Mouse (Mus musculus) cerebellum, adult 18-20 months (tissue): ENCODE measurements around the gene Shroom2.

Experiments used
- DNase-seq, 2 experiments: peaks; one replicate each; pipeline ENCODE4 v3.0.0; 2021

Shroom2 gene

DNA sequence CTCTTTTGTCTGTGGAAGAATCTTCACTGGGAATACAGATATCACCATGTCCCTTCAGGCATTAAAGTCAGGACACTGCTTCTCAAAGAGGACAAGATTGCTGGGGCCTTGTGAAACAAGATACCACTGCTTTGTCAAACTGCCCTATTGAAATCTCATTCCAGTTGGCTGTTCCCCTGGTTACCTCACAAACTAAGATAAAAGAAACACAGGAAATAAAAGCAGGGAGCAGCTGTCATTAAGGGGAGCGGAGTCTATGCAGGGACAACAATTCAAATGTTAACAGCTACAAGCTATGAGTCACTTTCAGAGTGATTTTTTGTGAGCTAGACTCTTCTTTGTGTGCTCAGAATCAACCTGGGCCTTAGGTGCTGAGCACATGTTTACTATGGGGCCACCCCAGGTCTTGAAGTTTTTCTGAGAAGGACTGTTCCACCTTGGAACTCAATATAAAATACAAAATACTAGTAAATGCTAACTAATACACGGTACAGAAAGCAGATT, 78.4 kb downstream of the Shroom2 start:
- DNase-seq: no peak

DNA sequence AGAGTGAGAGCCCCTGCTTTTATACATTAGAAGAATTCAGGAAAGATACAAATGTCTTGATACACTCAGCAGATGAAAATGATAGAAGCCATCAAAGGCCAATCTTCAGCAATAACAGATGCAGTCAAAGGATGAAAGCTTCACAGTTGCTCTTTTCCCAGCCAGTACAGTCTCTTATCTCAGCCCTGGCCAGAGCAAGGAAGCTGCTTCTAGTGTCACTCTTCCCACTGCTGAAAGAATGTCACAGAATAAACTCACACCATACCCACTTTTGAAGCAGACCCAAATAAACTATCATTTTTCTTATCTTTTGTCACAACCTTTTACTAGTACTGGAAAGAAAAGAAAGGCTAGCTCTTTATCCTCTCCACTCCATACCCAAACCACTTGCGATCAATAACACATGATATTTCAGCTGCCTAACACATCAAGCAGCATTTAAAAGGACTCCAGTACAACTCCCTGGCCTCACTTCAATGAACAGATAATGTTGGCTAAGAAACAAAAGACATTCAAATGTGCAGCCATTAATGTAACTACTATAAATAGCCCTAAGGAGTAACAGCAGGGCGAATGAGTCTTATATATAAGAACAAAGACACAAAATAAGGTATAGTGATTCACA, 90.0 kb downstream of the Shroom2 start:
- DNase-seq: no peak

DNA sequence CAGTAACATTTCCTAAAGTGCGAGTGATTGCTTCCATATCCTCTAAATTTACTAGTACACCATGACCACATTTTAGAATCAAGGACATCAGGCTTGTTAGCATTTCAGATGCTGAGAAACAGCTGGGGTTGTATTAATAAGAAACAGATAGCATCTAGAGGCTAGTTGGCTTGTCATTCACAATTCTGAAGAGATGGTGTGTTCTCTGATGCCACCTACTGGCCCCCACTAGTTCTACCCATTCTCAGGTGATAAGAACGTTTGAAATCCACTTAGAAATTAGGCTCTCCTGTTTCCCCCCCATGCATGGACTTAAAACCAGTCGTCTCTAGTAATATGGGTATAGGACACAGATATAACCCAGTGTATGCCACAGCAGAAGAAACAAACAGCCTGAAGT, 92.9 kb downstream of the Shroom2 start:
- peak in 1 of 2 experiments; percentile 5 for DNase-seq

DNA sequence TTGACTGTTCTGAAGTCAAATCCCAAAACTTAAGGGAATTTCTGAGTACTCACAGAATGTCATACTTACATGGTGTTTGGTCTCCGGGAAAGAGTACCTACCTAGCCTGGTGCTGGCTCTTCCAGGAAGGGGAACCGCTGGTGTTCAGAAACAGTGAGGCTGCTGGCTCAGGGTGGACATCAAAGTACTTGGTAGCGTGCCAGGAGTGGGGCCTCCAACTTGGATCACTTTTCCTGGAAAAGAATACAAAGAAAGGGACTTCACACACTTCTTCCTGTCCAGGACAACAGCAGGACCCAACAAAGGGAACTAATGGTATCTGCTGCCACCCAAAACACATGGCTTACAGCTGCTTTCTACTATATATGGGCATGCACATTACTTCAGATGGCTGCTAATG, 95.8 kb downstream of the Shroom2 start:
- no peak for DNase-seq

DNA sequence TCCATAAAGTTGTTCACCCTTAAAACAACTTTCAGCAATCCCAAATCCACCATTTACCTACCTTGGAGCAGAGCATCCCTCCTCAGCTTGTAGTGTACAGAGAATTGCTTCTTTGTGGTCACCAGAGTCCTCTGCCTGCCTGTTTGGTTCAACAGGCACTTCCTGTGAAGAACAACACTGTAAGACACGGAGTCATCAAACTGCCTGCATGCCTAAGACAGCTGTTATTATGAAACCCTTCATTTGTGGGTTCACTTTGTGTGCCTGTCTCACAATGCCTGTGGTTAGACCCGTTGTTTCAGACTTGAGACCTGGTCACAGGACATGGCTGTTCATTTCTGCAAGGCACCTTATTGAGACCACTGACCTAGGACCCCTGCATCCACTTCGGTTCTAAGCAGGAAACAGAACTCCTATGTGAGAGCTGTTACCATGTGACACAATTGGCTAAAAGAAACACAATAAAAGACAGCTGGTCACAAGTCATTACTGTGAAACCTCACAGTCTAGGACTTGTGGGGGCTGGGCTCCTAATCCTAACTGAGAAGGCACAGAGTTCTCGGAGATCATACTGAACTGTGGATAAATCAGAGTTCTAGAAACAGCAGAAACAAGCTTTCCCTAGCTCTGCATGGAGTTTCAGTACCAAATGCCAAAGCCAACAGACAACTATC, 111.8 kb downstream of the Shroom2 start:
- no peak for DNase-seq

DNA sequence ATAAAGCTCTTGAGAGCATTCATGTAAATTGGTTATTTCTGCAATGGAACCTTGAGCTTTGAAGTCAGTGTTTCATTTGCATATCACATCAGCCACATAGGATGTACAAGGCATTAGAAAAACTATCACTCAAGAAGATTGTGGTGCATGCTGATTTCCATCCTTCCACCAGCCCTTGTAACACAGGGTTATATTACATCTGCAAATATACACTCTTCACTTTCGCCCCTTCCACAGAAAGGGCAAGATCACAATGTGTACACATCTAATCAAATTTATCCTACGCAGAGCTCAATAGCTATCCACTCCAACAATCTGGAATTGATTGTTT, 112.7 kb downstream of the Shroom2 start:
- DNase-seq: no peak

DNA sequence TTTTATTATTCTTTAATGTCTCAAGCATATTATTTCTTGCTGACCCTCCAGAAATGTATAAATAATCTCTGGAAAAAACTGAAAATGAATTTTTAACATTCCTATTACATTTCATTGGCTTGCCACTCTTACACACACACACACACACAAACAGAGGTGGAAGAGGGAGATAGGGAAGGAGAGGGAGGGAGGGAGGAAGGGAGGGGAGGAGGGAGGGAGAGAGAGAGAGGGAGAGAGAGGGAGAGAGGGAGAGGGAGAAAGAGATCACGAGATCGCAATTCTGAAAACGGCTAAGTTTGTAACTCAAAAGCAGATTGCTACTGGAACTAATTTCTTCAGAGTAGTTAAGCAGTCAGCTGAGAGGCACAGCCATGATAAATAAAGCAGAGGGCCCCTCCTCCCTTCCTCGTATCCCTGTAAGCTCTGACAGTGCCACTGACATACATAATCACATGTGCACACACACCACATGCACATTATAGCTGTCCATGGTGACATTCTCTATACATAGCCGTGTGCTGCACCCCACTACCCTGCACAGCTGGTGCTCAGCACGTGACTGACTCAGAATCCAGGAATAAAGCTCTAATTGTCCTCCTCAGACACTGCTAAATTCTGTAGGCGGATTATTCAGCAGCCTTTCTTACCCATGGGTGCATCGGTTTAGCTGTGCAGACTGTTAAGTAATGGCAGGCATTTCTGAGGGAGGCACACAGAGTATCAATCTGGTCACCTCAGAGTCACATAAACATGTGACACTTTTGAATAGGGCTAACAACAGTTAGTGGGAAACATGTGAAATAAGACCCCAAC, 113.3 kb downstream of the Shroom2 start:
- DNase-seq: no peak

DNA sequence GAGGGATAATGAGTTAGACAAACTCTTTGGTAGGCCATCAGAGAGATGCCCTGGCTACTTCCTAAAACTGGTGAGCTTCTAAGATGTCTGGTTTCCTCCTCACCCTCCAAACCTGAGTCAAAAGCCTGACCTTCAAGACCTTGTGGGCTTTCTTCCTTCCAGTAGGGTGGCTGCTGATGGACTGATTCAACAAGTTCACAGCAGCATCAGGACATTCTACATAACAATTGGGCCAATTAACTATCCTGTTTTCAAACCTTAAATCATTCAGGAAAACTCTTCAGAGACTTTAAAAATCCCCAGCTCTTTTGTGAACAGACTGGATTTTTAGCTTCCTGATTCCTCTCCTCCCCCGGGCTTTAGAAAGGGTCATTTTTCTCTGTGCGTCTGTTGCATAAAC, 116.6 kb downstream of the Shroom2 start:
- no peak for DNase-seq

DNA sequence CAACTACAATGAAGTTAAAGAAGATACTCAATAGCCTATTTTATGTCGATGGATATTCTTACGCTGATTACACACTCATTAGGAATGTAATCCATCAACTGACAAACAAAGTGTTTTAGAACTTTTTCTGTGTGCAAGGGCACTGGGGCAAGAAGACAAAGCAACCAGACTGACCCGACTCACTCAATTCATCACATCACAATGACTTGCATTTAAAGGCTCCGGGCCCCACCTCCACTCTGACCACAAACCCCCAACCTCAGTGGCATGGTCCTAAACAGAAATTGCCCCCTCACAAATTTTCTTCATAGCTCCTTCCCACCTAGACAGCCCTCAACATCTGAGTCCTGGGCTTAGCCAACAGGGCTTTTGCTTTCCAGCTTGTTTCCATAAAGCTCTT, 124.4 kb downstream of the Shroom2 start:
- DNase-seq: no peak

DNA sequence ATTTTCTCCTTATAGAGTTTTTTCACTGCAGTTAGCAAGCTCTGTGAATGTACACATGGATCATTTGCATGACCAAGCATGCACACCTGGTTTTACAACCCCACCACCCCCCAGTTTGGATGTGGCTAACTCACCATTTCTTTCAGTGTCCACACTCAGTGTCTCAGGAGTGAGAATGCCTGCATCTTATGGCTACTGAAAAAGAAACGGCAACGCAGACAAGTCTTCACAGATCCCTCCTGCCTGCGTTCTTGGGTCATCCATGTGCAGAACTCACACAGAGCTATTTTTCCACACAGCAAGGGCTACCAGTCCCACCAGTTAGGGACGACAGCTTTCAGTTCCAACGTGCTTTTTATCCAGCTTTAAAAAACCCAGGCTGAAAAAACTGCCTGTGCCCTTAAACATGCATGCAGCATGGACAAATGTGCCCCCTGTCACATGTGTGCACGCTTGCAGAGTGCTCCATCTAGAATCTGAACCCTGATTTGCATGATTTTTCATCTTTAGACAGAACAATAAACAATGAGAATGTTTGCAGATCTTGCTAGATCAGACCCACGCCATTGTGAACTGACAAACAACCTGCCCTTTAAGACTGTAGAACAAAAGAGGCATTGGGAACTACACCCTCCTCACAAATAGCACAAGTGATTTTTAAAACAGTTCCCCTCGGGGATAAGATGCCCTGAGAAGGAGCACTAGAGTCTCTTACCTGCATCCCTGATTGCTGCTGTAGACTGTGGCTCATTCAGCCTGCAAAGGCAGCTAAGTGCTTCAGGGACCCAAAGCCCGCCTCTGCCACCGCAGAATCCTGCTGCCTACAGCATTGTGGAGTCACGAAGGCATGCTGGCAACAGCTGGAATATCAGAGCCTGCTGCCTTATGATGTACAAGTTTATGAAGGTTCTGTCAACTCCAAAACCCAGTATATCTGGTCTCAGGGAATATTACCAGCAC, 125.3 kb downstream of the Shroom2 start:
- DNase-seq: no peak

DNA sequence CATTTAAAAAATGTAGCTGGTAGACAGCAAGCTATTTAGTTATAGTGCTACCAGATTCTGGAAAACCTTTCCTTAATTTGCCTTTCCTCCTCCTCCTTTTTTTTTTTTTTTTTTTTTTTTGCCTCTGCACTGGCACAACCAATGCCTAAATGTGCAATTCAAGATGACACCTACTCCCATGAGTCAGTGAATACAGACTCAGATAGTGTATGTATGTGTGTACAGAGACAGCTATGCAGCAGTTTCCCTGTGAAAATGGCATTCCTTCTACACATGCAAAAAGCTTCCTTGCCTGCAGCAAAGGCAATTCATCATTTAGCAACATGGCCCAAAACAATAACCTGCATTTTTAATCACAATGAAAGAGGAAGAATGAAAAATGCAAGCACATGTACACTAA, 126.1 kb downstream of the Shroom2 start:
- no peak for DNase-seq

DNA sequence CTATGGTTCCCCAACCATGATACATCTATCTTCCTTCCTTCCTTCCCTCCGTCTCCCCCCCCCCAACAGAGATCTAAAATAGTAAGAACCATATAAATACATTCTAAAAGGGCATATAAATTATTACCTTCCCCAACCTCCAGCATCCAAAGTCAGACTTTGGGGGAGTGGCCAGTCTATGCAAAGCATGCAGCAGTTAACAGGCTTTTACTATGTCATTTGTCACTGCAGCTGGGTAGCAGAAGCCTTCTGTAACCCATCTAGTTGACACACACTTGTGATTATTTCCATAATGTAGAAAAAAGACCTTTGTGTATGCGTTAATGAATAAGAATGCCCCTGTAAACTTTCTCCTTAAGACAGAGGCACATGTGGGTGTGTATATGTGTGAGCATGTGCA, 126.6 kb downstream of the Shroom2 start:
- DNase-seq: no peak

DNA sequence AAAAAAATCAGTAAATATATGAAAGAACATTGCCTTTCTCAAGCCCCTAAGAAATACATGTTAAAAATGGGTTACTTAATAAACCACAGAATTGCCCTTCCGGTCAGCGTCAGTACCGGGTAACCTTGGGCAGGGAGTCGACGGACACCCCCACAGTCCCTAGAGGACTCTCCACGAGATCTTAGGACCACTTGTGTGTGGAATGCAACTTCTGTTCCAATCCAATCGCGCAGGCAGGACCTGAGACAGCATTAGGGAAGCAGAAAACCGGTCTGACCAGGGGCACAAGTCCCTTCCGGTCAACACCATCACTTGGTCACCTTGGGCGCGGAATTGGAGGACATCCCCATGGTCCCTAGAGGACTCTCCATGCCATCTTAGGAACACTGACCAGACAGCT, 133.9 kb downstream of the Shroom2 start:
- no peak for DNase-seq

DNA sequence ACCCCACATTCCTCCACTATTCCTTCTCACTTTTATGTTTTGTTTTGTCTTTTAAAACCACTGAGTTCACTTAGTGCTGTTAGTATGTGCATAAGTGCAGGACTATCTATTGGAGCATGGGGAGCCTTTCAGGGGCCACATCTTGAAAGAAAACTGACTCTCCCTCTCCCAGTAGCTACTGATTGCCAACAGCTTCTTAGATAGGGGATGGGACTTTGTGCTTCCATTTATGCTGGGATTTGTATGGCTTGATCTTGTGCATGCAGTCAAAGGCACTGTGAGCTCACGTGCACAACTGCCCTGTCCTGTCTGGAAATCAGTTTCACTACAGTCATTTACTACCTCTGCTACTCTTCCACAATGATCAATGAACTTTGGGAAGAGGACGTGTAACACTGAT, 147.9 kb downstream of the Shroom2 start:
- no peak for DNase-seq

DNA sequence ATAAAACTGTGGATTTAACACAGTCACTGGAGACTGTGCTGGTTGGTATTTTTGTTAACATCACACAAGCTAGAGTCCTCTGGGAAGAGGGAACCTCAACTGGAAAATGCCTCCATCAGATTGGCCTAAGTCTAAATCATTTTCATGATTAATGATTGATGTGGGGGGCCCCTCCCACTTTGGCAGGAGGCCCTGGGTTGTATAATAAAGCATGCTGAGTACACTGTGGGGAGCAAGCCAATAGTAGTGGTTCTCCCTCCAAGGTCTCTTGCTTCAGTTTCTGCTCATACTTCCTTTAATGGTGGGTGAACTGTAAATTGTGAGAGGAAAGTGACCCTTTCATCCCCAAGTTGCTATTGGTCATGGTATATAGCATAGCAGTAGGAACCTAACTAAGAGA, 148.3 kb downstream of the Shroom2 start:
- DNase-seq: no peak

DNA sequence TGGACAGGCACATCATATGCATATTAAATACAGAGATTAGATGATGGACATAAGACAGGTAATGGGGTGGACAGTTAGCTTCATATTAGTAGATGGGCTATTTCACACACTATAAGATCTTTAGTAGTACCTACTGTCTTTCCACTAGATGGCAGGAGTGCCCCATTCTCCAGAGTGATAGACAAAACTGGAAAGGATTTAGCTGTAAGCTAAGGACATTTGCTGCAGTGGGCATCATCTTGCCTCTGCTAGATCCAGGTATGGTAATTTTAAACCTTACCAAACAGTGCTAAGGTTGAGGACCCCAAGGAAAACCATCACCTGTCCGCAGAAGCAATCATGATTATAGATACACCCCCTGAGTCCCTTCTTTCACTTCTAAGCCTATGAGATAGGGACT, 150.8 kb downstream of the Shroom2 start:
- peak in 1 of 2 experiments; percentile 2 for DNase-seq

DNA sequence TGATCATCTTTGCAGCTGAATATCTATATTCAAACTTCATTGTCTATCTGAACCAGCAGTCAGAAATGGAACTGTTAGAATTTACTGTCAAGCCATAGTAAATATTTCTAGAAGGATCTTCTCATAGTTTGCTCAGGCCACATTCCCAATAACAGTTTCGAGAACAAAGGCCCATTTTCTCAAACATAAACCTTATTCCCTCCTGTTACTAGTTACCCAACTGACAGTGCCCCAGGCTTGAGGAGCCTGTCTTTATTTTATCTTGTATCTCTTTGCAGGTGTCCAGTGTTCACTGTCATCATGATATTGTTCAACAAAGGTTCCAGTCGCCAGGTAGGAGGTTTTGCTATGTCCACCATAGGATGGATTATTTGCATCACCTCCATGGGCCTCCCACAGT, 206.2 kb downstream of the Shroom2 start, which contains the start of gene Cldn34a:
TSS of gene Cldn34a (plus strand) at position 301 of the 400 bp plus-strand sequence.
- no peak for DNase-seq
